Mouse (Mus musculus) erythroblast, embryonic 14.5 days (primary cell): Measurements from ENCODE around the gene Psmc4.

Experiments
- GATA1 ChIP-seq: IDR thresholded peaks from 2 replicates; pipeline ENCODE4 v1.6.1; 2012; ENCODE audit warnings: low read length, inconsistent platforms, mixed read lengths
- TAL1 ChIP-seq: IDR thresholded peaks from 3 replicates; pipeline ENCODE4 v1.6.1; 2012; ENCODE audit warnings: low read length, inconsistent platforms, mixed read lengths

DNA sequence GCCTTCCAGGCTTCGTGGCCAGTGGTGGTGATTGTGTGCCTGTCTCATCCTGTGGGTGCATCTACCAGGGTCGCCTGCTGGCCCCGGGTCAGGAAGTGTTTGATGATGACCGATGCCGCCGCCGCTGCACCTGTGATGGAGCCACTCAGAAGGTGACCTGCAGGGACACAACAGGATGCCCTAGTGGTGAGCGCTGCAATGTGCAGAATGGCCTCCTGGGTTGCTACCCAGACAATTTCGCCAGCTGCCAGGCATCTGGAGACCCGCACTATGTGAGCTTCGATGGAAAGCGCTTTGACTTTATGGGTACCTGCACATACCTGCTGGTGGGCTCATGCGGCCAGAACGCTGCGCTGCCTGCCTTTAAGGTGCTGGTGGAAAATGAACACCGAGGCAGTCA is 36.3 kb upstream of the Psmc4 start:
- TF ChIP-seq GATA1 = no peak
- no peak for TF ChIP-seq TAL1
